Mouse (Mus musculus): ENCODE measurements around the gene Fap.

Fap gene

GRCm38 (mm10) chr2:62573753-62574159 lies at the start of gene Fap:
Gene Fap (minus strand): TSS chr2:62574075.
- DNase-seq (ENCODE audit: low spot score) = no peak

- no peak for DNase-seq (ENCODE audit: low spot score)
Observed at GRCm38 (mm10) chr2:62623024-62623441, 49.2 kb upstream of the Fap start.

- no peak for DNase-seq (ENCODE audit: low spot score)
Observed at GRCm38 (mm10) chr2:62619679-62620078, 45.8 kb upstream of the Fap start.

GRCm38 (mm10) chr2:62618934-62619341 lies 45.1 kb upstream of the Fap start:
- no peak for DNase-seq (ENCODE audit: low spot score)

GRCm38 (mm10) chr2:62613133-62613532 lies 39.3 kb upstream of the Fap start:
- no peak for DNase-seq (ENCODE audit: low spot score)

- DNase-seq (ENCODE audit: low spot score) = no peak
Observed at GRCm38 (mm10) chr2:62606205-62606604, 32.3 kb upstream of the Fap start.

- DNase-seq (ENCODE audit: low spot score) = no peak
Observed at GRCm38 (mm10) chr2:62603530-62603929, 29.7 kb upstream of the Fap start.

GRCm38 (mm10) chr2:62596586-62596985 lies 22.7 kb upstream of the Fap start:
- DNase-seq (ENCODE audit: low spot score) = no peak

GRCm38 (mm10) chr2:62594491-62594890 lies 20.6 kb upstream of the Fap start:
- no peak for DNase-seq (ENCODE audit: low spot score)

GRCm38 (mm10) chr2:62591555-62591954 lies 17.7 kb upstream of the Fap start:
- no peak for DNase-seq (ENCODE audit: low spot score)

- no peak for DNase-seq (ENCODE audit: low spot score)
Observed at GRCm38 (mm10) chr2:62589333-62589732, 15.5 kb upstream of the Fap start.

- no peak for DNase-seq (ENCODE audit: low spot score)
Observed at GRCm38 (mm10) chr2:62585769-62586168, 11.9 kb upstream of the Fap start.

GRCm38 (mm10) chr2:62574962-62575361 lies 1.1 kb upstream of the Fap start:
- DNase-seq (ENCODE audit: low spot score) = no peak

GRCm38 (mm10) chr2:62574250-62574649 lies 375 bp upstream of the Fap start:
- DNase-seq (ENCODE audit: low spot score) = no peak

GRCm38 (mm10) chr2:62573099-62573752 lies 649 bp downstream of the Fap start:
- no peak for DNase-seq (ENCODE audit: low spot score)

- DNase-seq (ENCODE audit: low spot score) = no peak
Observed at GRCm38 (mm10) chr2:62564687-62565086, 9.2 kb downstream of the Fap start.

GRCm38 (mm10) chr2:62562661-62563485 lies 11.0 kb downstream of the Fap start:
- DNase-seq (ENCODE audit: low spot score) = no peak

- DNase-seq (ENCODE audit: low spot score) = no peak
Observed at GRCm38 (mm10) chr2:62557417-62557816, 16.5 kb downstream of the Fap start.

GRCm38 (mm10) chr2:62556349-62556748 lies 17.5 kb downstream of the Fap start:
- no peak for DNase-seq (ENCODE audit: low spot score)

GRCm38 (mm10) chr2:62549659-62550058 lies 24.2 kb downstream of the Fap start:
- DNase-seq (ENCODE audit: low spot score) = no peak

- DNase-seq (ENCODE audit: low spot score) = no peak
Observed at GRCm38 (mm10) chr2:62549131-62549530, 24.7 kb downstream of the Fap start.

- DNase-seq (ENCODE audit: low spot score) = no peak
Observed at GRCm38 (mm10) chr2:62548104-62548503, 25.8 kb downstream of the Fap start.

- no peak for DNase-seq (ENCODE audit: low spot score)
Observed at GRCm38 (mm10) chr2:62535483-62535882, 38.4 kb downstream of the Fap start.
